Mouse (Mus musculus) ZHBTc4 (cell line): ENCODE data around the gene Izumo1.

Source experiments
- DNase-seq: peaks from one replicate; pipeline ENCODE4 v3.0.0-alpha.2; 2011; ENCODE audit warnings: low read depth, low spot score

The Izumo1 gene

GRCm38 (mm10) chr7:45618316-45618715 is 3.3 kb upstream of the Izumo1 start:
- DNase-seq: no peak

- DNase-seq: no peak
Measured at GRCm38 (mm10) chr7:45619592-45619991, 2.0 kb upstream of the Izumo1 start.

- DNase-seq: no peak
Measured at GRCm38 (mm10) chr7:45623507-45623906, 1.9 kb downstream of the Izumo1 start.

GRCm38 (mm10) chr7:45624718-45625117 is 3.1 kb downstream of the Izumo1 start:
- no peak for DNase-seq

GRCm38 (mm10) chr7:45625481-45625880 is 3.9 kb downstream of the Izumo1 start:
- no peak for DNase-seq

DNA sequence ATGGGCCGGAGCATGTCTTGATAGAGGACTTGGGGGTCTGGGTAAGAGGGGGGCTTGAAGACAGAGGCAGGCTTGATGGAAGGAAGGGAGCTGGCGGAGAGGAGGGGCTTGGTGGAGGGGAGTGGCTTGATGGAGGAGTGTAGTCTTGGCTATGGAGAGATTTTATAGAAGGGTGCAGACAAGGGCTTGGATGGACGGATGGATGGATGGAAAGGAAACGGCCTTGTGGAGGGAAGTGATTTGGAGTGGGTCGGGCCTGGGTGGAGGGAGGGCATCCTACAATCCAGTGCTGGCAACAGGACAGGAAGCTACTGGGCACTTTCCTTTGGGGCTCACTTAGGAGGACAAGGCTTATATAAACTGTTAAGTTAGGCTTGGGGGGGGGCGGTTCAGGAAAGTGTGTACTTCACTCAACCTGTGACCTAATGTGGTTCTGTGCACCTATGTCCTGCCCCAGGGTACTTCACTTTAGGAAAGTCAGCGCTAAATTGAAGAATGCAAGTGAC is 5.0 kb downstream of the Izumo1 start:
- DNase-seq: no peak

DNA sequence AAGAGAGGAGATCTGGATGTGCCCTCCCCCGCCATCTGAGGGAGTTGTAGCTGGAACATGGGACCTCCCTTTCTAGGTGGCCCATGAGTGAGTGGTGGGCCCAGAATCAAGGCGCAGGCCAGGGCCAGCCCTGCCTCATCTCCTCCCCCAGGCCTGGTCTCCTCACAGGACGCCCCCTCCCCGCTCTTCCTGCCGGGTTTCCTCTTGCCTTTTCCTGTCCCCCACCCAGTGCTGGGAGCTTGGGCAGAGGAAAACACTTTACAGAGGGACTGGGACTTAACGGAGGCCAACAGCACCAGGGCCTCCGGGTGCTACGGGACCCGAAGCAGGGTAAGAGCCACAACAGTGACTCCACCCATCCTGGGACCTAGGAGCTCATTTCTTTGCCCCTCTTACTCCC is 5.7 kb downstream of the Izumo1 start, which contains the start of gene Rasip1:
Rasip1 (plus strand) TSS at position 228 of the 400 bp plus-strand sequence.
- DNase-seq: no peak

DNA sequence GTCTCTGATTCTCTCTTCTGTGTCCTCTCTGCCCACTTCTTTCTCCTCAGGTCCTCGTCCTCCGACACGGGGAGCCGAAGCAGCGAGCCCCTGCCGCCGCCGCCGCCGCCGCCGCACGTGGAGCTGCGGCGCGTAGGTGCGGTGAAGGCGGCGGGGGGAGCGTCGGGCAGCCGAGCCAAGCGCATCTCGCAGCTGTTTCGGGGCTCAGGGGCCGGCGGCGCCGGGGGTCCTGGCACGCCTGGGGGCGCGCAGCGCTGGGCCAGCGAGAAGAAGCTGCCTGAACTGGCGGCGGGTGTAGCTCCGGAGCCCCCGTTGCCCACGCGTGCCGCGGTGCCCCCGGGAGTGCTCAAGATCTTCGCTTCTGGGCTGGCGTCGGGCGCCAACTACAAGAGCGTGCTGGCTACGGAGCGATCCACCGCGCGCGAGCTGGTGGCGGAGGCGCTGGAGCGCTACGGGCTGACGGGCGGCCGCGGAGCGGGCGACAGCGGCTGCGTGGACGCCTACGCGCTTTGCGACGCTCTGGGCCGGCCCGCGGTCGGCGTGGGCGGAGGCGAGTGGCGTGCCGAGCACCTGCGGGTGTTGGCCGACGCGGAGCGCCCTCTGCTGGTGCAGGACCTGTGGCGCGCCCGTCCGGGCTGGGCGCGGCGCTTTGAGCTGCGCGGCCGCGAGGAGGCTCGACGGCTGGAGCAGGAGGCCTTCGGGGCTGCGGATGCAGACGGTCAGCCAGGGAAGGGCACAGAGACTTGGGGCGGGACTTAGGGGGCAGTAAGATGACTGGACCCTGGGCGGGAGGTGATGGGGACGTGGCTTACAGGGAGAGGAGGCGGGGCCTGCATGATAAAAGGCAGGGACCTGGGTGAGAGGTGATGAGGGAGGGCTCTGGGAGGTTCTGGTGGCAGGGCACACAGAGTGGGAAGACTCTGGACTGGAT is 7.0 kb downstream of the Izumo1 start:
- DNase-seq: peak; percentile 96

DNA sequence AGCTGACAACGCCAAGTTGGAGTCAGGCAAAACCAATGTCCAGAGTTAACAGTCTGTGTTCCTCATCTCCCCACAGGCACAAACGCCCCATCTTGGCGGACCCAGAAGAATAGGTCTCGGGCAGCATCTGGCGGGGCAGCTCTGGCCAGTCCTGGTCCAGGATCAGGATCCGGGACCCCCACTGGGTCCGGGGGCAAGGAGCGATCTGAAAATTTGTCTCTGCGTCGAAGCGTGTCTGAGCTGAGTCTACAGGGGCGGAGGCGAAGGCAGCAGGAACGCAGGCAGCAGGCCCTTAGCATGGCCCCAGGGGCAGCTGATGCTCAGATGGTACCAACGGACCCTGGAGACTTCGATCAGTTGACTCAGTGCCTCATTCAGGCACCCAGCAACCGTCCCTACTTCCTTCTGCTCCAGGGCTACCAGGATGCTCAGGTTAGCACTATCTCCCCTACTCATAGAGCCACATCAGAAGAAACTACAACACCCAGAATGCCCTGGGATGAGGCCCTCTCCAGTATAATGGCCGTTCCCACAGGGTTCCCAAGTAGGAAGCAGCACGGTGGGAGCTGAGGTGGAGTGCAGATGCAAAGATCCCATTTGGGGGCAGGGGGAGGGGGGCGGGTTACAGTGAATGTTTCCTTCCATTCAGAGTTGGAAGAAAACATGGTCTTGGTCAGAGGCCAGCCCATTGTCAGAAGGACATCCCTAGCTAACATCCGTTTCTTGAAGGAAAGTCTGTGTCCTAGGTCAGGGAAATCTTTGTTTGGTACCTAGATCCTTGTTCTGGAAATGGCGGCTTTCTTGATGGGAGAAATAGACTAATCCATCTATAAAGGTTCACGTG is 8.7 kb downstream of the Izumo1 start:
- peak; percentile 75 for DNase-seq

DNA sequence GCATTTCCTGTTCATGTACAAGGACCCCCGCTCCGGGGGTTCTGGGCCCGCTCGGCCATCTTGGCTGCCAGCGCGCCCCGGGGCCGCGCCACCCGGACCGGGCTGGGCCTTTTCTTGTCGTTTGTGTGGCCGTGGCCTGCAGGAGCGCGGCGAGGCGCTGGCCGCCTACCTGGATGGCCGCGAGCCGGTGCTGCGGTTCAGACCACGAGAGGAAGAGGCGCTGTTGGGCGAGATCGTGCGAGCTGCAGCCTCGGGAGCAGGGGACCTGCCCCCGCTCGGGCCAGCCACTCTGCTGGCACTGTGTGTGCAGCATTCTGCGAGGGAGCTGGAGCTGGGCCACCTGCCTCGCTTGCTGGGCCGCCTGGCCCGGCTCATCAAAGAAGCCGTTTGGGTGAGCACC is 10.9 kb downstream of the Izumo1 start:
- peak; percentile 65 for DNase-seq

DNA sequence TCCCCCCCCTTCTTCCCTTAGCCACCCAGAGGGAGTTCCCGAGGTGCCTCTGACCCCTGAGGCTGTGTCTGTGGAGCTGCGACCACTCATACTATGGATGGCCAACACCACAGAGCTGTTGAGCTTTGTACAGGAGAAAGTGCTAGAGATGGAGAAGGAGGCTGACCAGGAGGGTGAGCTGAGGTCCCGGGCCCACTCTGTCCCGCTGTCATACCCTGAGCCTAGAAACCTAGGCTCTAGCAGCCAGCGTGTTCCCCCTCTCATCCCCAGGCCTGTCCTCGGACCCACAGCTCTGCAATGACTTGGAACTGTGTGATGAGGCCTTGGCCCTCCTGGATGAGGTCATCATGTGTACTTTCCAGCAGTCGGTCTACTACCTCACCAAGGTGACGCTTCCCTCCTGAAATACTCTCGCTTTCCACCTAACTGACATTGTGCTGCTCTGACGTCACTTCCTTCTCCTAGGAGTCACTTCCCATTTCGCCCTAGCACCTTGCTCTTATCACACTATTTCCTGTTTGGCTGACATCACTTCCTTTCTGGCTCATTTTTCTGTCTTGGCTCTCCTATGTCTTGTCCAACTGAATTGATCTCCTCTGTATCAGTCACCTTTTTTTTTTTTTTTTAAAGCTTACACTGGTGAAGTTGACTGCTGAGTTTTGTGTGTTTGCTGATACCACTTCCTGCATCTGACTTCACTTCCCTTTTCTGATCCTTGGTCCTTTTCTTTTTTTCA is 13.5 kb downstream of the Izumo1 start:
- DNase-seq: no peak

DNA sequence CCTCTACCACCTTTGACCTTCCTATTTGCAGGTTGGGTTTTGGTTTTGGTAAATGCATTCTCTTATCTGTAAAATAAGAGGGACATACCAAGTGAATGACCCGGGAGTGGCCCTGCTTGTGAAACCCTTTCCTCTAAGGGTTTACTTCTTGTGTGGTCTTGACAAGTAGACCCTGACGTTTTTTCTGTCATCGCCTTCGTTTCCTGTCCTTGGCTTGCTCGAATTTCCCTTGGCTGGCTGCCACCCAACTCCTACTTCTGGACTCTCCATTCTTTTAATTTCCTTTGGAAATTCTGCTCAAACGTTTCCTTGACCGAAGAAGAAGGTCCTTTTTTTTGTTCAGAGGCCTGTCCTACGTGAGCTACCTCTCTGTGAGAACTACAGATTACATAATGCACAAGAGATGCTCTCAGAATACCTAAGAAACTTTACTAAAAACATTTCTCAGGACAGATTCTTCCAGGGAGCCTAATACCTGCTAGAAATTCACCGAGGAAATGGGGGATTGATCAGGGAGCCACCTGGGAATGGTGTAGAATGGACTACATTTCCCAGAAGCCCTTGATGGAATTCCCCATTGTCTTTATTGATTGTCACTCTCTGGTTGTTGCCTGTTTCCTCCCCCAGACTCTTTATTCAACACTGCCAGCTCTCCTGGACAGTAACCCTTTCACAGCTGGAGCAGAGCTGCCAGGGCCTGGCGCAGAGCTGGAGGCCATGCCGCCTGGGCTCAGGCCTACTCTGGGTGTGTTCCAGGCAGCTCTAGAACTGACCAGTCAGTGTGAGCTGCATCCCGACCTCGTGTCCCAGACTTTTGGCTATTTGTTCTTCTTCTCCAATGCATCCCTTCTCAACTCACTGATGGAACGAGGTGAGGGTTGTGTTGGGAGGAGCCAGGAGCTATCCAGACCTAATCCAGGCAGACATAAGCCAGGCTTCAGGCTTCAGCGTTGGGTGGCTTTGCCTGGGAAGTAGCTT is 14.4 kb downstream of the Izumo1 start:
- peak; percentile 41 for DNase-seq

DNA sequence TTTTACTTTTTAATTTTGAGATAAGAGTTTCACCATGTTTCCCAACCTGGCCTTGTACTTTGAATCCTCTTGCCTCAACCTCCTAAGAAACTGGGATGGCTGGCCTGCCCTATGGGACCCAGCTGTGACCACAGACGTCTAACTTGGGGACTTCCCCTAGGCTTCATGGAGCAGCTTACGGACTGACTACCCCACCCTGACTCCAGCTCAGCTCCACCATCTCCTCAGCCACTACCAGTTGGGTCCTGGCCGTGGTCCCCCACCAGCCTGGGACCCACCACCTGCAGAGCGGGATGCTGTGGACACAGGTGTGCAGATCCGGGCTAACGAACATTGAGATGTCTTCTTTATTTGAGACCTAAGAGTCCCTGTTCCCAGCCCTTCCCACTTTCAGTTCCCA is 16.1 kb downstream of the Izumo1 start:
- no peak for DNase-seq

- DNase-seq: peak; percentile 98
Measured at GRCm38 (mm10) chr7:45638623-45639401, 17.2 kb downstream of the Izumo1 start.

DNA sequence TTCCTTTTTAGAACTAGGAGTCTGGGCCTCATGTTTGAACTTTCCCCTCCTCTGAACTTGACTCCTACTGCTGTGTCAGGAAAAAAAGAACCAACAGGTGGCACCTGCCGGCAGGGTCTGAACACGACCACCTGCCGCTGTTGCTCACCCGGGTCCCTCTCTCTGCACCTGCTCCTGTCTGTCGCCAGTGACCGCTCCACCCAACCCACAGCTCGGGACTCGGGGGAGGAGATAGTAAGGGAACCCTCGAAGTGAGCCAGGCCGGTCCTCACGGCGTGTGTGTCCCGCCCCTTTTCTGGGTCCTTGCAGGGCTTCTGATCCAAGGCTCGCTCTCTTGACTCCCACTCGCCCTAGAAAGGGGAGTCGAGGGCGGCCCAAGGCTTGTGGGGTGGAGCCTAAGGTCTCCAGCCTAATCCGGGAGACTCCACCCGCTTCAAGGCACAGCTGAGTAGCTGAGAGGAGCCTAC is 18.0 kb downstream of the Izumo1 start, which contains the start of gene Mamstr:
Mamstr (plus strand) TSS at position 417 of the 467 bp plus-strand sequence.
- DNase-seq: peak; percentile 76

GRCm38 (mm10) chr7:45640191-45640957 is 18.8 kb downstream of the Izumo1 start:
- DNase-seq: no peak

DNA sequence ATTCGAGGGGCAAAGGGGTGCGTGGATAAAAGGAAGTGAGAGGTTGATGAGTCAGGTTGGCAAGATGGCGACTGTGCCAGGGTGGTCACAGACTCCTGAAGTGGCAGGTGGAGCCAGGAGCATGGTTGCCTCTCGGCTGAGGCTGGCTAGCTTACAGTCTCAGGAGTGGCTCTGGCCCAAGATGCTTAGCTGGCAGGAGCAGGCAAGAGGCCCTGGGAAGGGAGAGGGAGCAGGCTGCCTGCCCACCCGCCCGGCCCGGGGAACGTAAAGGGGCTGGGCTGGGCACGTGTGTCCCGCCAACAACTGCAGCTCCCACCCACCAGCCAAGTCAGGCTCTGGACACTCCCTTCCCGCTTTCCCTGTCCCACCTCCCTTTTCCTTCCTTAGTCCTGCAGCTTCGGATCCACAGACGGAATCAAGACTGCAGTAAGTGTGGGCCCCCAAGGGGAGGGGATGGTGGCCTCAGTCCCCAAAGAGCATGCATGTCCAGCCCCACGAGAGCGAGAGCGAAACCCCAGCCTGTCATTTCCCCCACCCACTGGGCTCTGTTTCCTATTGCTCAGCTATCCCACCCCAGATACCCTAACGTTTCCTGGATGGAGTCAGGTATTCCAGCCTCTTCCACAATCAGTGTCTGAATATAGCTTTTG is 19.9 kb downstream of the Izumo1 start:
- DNase-seq: no peak

GRCm38 (mm10) chr7:45642083-45642482 is 20.5 kb downstream of the Izumo1 start:
- no peak for DNase-seq
